ENCODE assay signal across 15 mouse cellular contexts in genomic region chr8:115883808-115884207, GRCm38 (mm10).
"Had no signal": no experiment of that assay in that cellular context is flagged by ENCODE, and none has a peak within 500 bp of the region (broad histone marks: within the 10 kb centered on the region; RNA-seq: fewer than 3 reads in every experiment).

No protein-coding gene starts in this region.

- H3K9ac ChIP-seq: liver, embryonic 12.5 days; liver, embryonic 14.5 days; lung, embryonic 15.5 days; midbrain, embryonic 13.5 days; midbrain, embryonic 15.5 days; neural tube, embryonic 12.5 days; stomach, embryonic 15.5 days had no signal

- H3K36me3 ChIP-seq: liver, embryonic 12.5 days; lung, embryonic 15.5 days; midbrain, embryonic 13.5 days; midbrain, embryonic 15.5 days; neural tube, embryonic 12.5 days; stomach, embryonic 15.5 days had no signal

- ATAC-seq: liver, embryonic 12.5 days; midbrain, embryonic 13.5 days; midbrain, embryonic 15.5 days had no signal

- H3K9me3 ChIP-seq: liver, embryonic 12.5 days; lung, embryonic 15.5 days; midbrain, embryonic 13.5 days; midbrain, embryonic 15.5 days; neural tube, embryonic 12.5 days; stomach, embryonic 15.5 days had no signal

- H3K27me3 ChIP-seq: liver, embryonic 12.5 days; lung, embryonic 15.5 days; megakaryocyte, embryonic 14.5 days; midbrain, embryonic 15.5 days; neural tube, embryonic 12.5 days; stomach, embryonic 15.5 days had no signal

- H3K4me1 ChIP-seq: liver, embryonic 12.5 days; megakaryocyte, embryonic 14.5 days; midbrain, embryonic 13.5 days; midbrain, embryonic 15.5 days; neural tube, embryonic 12.5 days had no signal

- H3K4me2 ChIP-seq: liver, embryonic 12.5 days; lung, embryonic 15.5 days; midbrain, embryonic 11.5 days; midbrain, embryonic 13.5 days; midbrain, embryonic 15.5 days; neural tube, embryonic 12.5 days; stomach, embryonic 15.5 days had no signal

- DNase-seq: right cerebral cortex, postnatal 14 days; thymus, adult 2 months; thymus, postnatal 25 days; thymus, postnatal 4 days had no signal

- H3K27ac ChIP-seq: liver, embryonic 12.5 days; liver, embryonic 14.5 days; lung, embryonic 15.5 days; macrophage; midbrain, embryonic 13.5 days; midbrain, embryonic 15.5 days; neural tube, embryonic 12.5 days; stomach, embryonic 15.5 days; stomach, postnatal 0 days had no signal

- H3K4me3 ChIP-seq: liver, embryonic 12.5 days; lung, embryonic 15.5 days; megakaryocyte, embryonic 14.5 days; midbrain, embryonic 13.5 days; midbrain, embryonic 15.5 days; neural tube, embryonic 12.5 days; stomach, embryonic 15.5 days had no signal
